Mouse (Mus musculus): ENCODE results near the gene AC161166.1.

GRCm38 (mm10) chr7:24539686-24540085 lies 27.4 kb upstream of the AC161166.1 start:
- no peak for TF ChIP-seq POLR2A (IDR thresholded peaks at IDR 0.05; ENCODE audit: low read depth, low read length)
- TF ChIP-seq CTCF (conservative IDR thresholded peaks at IDR 0.05 in 1 of 2, IDR thresholded peaks at IDR 0.05 in 1 of 2; ENCODE audit: low read depth in 2 of 2, low read length in 2 of 2) = no peak
- no peak for TF ChIP-seq SIN3A (IDR thresholded peaks at IDR 0.05; ENCODE audit: low read length)
- no peak for TF ChIP-seq ZNF384 (IDR thresholded peaks at IDR 0.05; ENCODE audit: low read depth, low read length)
- no peak for TF ChIP-seq NRF1 (IDR thresholded peaks at IDR 0.05; ENCODE audit: low read depth, low read length)
- no peak for TF ChIP-seq GABPA (IDR thresholded peaks at IDR 0.05; ENCODE audit: insufficient replicate concordance, low read depth, low read length)
- TF ChIP-seq MAX (IDR thresholded peaks at IDR 0.05; ENCODE audit: low read length) = no peak
- TF ChIP-seq JUN (IDR thresholded peaks at IDR 0.05; ENCODE audit: insufficient read depth, low read depth, low read length) = no peak
- no peak for TF ChIP-seq ZMIZ1 (IDR thresholded peaks at IDR 0.05; ENCODE audit: low read depth, low read length)
- TF ChIP-seq USF1 (IDR thresholded peaks at IDR 0.05; ENCODE audit: low read depth, low read length) = no peak
